Mouse (Mus musculus) C2C12 (cell line): ENCODE data around the gene Sncb.

ENCODE experiments used
- CEBPB ChIP-seq: IDR thresholded peaks from one replicate; pipeline ENCODE4 v1.6.1; 2011; ENCODE audit warnings: low read depth, mild to moderate bottlenecking, control low read depth, moderate library complexity
- CTCF ChIP-seq: IDR thresholded peaks from one replicate; pipeline ENCODE4 v1.5.1; 2011; ENCODE audit not compliant: control insufficient read depth, insufficient read depth, insufficient read length
- FOSL1 ChIP-seq: IDR thresholded peaks from one replicate; pipeline ENCODE4 v1.8.0; 2011; ENCODE audit warnings: mild to moderate bottlenecking, low read length; ENCODE audit not compliant: poor library complexity, insufficient read depth, severe bottlenecking
- MAX ChIP-seq: IDR thresholded peaks from one replicate; pipeline ENCODE4 v1.6.1; 2011; ENCODE audit warnings: mild to moderate bottlenecking, control low read depth
- MYOD1 ChIP-seq: IDR thresholded peaks from one replicate; pipeline ENCODE4 v1.6.1; 2011; ENCODE audit warnings: low read depth; ENCODE audit not compliant: control insufficient read depth, insufficient read length
- MYOG ChIP-seq: IDR thresholded peaks from one replicate; pipeline ENCODE4 v1.6.1; 2011; ENCODE audit not compliant: control insufficient read depth, insufficient read length; ENCODE audit errors: extremely low read depth
- USF1 ChIP-seq: IDR thresholded peaks from one replicate; pipeline ENCODE4 v1.6.1; 2011; ENCODE audit warnings: low read depth, mild to moderate bottlenecking, control low read depth, moderate library complexity

DNA sequence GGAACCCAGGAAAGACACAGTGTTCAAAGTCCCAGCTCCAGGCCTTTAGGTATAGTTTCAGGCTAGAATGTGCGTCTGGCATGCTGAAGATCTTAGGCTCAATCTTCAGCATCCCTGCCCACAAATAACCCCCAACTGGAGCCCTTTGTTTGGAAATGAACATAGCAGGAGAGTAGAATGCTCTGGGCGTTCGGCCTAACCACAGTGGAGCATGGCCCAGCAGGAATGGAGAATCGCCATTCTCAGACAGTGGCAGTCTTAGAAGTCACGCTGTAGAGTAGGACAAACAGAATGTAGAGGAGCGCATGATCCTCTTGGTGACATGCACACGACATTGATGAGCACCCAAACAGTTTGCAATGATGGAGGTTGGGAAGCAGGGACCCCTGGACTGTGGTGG, 5.5 kb downstream of the Sncb start:
- TF ChIP-seq MAX (no peak), CTCF (no peak), CEBPB (no peak), USF1 (no peak), MYOG (no peak), FOSL1 (no peak), MYOD1 (no peak)
